ENCODE assay signal across 8 mouse cellular contexts in the genomic region with DNA sequence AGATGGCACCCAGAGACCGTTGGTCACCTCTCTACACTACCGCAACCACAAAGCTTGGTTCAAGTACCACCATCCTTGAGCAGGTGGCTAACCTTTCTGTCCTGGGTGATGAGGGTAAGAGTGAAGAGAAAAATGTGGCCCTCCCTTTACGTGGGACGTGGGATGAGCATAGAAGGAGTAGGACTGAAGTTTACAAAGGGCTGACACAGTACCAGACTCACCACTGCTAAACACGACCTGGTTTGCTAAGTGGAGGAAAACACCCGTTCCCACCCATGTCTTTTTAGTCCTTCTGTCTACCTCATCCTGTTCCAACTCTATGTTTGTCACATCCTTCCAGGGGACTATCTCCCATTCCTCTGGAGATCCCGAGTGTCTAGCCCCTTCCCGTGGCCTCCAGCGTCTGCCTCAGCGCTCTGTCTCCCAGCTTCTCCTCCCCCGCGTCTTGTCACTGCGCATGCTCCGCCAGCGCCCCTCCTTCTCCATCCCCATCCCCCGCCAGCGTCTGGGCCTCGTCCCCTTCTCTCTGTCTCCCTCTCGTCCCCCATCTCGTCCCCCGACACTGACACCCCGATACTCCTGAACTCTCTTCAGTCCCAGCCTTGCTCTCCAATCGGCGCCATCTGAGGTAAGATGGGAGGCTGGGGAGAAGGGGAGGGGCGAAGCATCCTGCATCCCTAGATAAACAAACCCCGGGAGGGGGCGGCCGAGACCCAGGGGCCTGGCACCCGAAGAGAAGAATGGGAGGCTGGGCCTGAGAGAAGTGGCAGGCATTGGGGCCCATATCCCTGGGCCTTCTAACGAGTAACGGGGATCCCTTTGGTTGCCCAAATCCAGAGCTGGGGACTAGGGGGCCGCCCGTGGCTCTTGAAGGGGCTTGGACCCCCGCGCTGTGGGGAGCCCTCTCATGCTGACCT. TPM values are rescaled to one million over a fixed set of nuclear protein-coding genes. Genes with fewer than 3 reads are reported as not detected.
DNase-seq lines count a peak whose midpoint lies in the region; ATAC-seq and TF ChIP-seq lines count a peak whose summit lies in the region.

A gene (plus strand): TSS at position 514 of the 917 bp plus-strand sequence.

- no peaks in the 10 kb centered on the region for H3K9me3 ChIP-seq in embryonic facial prominence, embryonic 10.5 days
- no peaks in the 10 kb centered on the region for H3K9me3 ChIP-seq in intestine, postnatal 0 days (ENCODE audit: control insufficient read depth)
- no peaks in the 10 kb centered on the region for H3K9me3 ChIP-seq in limb, embryonic 15.5 days
- H3K9me3 ChIP-seq in neural tube, embryonic 14.5 days (ENCODE audit: control insufficient read depth, low read length): no peaks in the 10 kb centered on the region

- TF ChIP-seq CTCF in intestine, postnatal 0 days (IDR thresholded peaks at IDR 0.05; ENCODE audit: low read depth): no peak; the same call in 1 of the 2 replicates

- peak within 1 kb of the TSS; percentile 93 for H3K27ac ChIP-seq in embryonic facial prominence, embryonic 10.5 days (replicated peaks)
- 0 out of 2 replicates have a peak within 1 kb of the TSS, but pooled peaks have one; percentile 21 for H3K27ac ChIP-seq in intestine, postnatal 0 days (ENCODE audit: low read depth, low read length)
- H3K27ac ChIP-seq in limb, embryonic 15.5 days: peak within 1 kb of the TSS; percentile 68
- H3K27ac ChIP-seq in neural tube, embryonic 14.5 days (ENCODE audit: low read depth, low read length): peak within 1 kb of the TSS; percentile 72

- H3K4me1 ChIP-seq in embryonic facial prominence, embryonic 10.5 days: peaks cover 31% of the 10 kb centered on the region
- no peaks in the 10 kb centered on the region for H3K4me1 ChIP-seq in intestine, postnatal 0 days (replicated peaks; ENCODE audit: control insufficient read depth, insufficient read depth, low read length)
- peaks cover 31% of the 10 kb centered on the region for H3K4me1 ChIP-seq in limb, embryonic 15.5 days
- peaks cover 19% of the 10 kb centered on the region for H3K4me1 ChIP-seq in neural tube, embryonic 14.5 days (ENCODE audit: control insufficient read depth, insufficient read depth, low read length)

- peak within 1 kb of the TSS; percentile 59 for H3K4me2 ChIP-seq in intestine, postnatal 0 days (replicated peaks; ENCODE audit: low read depth)
- H3K4me2 ChIP-seq in limb, embryonic 15.5 days: peak within 1 kb of the TSS; percentile 84
- H3K4me2 ChIP-seq in neural tube, embryonic 14.5 days (ENCODE audit: low read depth, low read length): peak within 1 kb of the TSS; percentile 93

- WGBS in embryonic facial prominence, embryonic 10.5 days: 8% methylated on average over 35 of the region's 35 CpGs
- WGBS in intestine, postnatal 0 days: 7% methylated on average over 34 of the region's 35 CpGs
- WGBS in limb, embryonic 15.5 days: 7% methylated on average over 35 of the region's 35 CpGs
- WGBS in neural tube, embryonic 14.5 days: 8% methylated on average over 35 of the region's 35 CpGs

- 0 out of 2 replicates have a peak, but pooled peaks have one; percentile 21 for ATAC-seq in intestine, postnatal 0 days
- peak; percentile 54 for ATAC-seq in limb, embryonic 15.5 days (ENCODE audit: insufficient number of reproducible peaks, low FRiP score, low TSS enrichment, low read depth)
- peak; percentile 89 for ATAC-seq in neural tube, embryonic 14.5 days (ENCODE audit: low read depth)

- DNase-seq in lung, adult 18-20 months: peak; percentile 38 to 40
- DNase-seq in lung, postnatal 25 days (ENCODE audit: low spot score): no peak
- DNase-seq in embryonic facial prominence, embryonic 10.5 days (ENCODE audit: low spot score): peak; percentile 89
- DNase-seq in heart, adult 18-20 months: peak; percentile 75 to 79
- peak; percentile 69 for DNase-seq in thymus, postnatal 4 days

- peak within 1 kb of the TSS; percentile 45 for H3K9ac ChIP-seq in intestine, postnatal 0 days (ENCODE audit: low read depth, low read length)
- H3K9ac ChIP-seq in limb, embryonic 15.5 days: peak within 1 kb of the TSS; percentile 74
- peak within 1 kb of the TSS; percentile 95 for H3K9ac ChIP-seq in neural tube, embryonic 14.5 days (replicated peaks; ENCODE audit: low read depth, low read length)

- peaks cover 11% of the 10 kb centered on the region; the same call in 1 of the 2 replicates for H3K27me3 ChIP-seq in embryonic facial prominence, embryonic 10.5 days (replicated peaks; ENCODE audit: low read depth, poor library complexity, severe bottlenecking)
- H3K27me3 ChIP-seq in intestine, postnatal 0 days (replicated peaks; ENCODE audit: control insufficient read depth, insufficient read depth, low read length): no peaks in the 10 kb centered on the region; the same call in 1 of the 2 replicates
- H3K27me3 ChIP-seq in limb, embryonic 15.5 days: no peaks in the 10 kb centered on the region
- H3K27me3 ChIP-seq in neural tube, embryonic 14.5 days (ENCODE audit: control insufficient read depth, insufficient read depth, low read length): no peaks in the 10 kb centered on the region

- peaks cover 40% of the 10 kb centered on the region for H3K36me3 ChIP-seq in embryonic facial prominence, embryonic 10.5 days (replicated peaks)
- H3K36me3 ChIP-seq in intestine, postnatal 0 days (ENCODE audit: control insufficient read depth, insufficient read depth): no peaks in the 10 kb centered on the region
- peaks cover 16% of the 10 kb centered on the region for H3K36me3 ChIP-seq in limb, embryonic 15.5 days
- H3K36me3 ChIP-seq in neural tube, embryonic 14.5 days (ENCODE audit: control insufficient read depth, insufficient read depth, low read length): peaks cover 16% of the 10 kb centered on the region

- H3K4me3 ChIP-seq in embryonic facial prominence, embryonic 10.5 days: peak within 1 kb of the TSS; percentile 89
- H3K4me3 ChIP-seq in intestine, postnatal 0 days (ENCODE audit: low read depth, low read length): peak within 1 kb of the TSS; percentile 49
- H3K4me3 ChIP-seq in limb, embryonic 15.5 days: peak within 1 kb of the TSS; percentile 69
- H3K4me3 ChIP-seq in neural tube, embryonic 14.5 days (ENCODE audit: low read depth, low read length): peak within 1 kb of the TSS; percentile 94

RNA-seq across cellular contexts. Expression of the gene that starts here (rescaled TPM):
- 53.0 and 53.4 TPM in 2 replicates for polyA plus RNA-seq in embryonic facial prominence, embryonic 10.5 days (2016; fragmentation: Nextera tagmentation; extraction: Ambion mirVana)
- 1 to 10 TPM; 5.7 TPM for total RNA-seq in heart, adult 18-20 months (2021)
- 8.6 and 9.7 TPM in 2 replicates for polyA plus RNA-seq in intestine, postnatal 0 days (2015; fragmentation: Nextera tagmentation; extraction: Ambion mirVana)
- polyA plus RNA-seq in limb, embryonic 15.5 days (2015; fragmentation: Nextera tagmentation; extraction: Ambion mirVana): 33.2 and 35.2 TPM in 2 replicates
- 115 and 133 TPM in 2 replicates for polyA plus RNA-seq in neural tube, embryonic 14.5 days (2014; fragmentation: Nextera tagmentation; extraction: Ambion mirVana)

Comparison
In these comparisons a context has a peak if more than half of its experiments do, and no peak if none do; other contexts are left out.
1. H3K27ac ChIP-seq: peak in every context shown above with its lines; median percentile 93 in embryonic facial prominence, embryonic 10.5 days; 72 in neural tube, embryonic 14.5 days; 68 in limb, embryonic 15.5 days; 21 in intestine, postnatal 0 days.
2. ATAC-seq: peak in every context shown above with its lines; median percentile 89 in neural tube, embryonic 14.5 days; 54 in limb, embryonic 15.5 days; 21 in intestine, postnatal 0 days.
3. H3K9ac ChIP-seq: peak in every context shown above with its lines; median percentile 95 in neural tube, embryonic 14.5 days; 74 in limb, embryonic 15.5 days; 45 in intestine, postnatal 0 days.